In genomic region chr5:115732176-115732848, GRCm38 (mm10) we compare ENCODE assay signal across 8 mouse cellular contexts. TPM values are rescaled to one million over a fixed set of nuclear protein-coding genes. Genes with fewer than 3 reads are reported as not detected.
DNase-seq lines count a peak whose midpoint lies in the region; ATAC-seq and TF ChIP-seq lines count a peak whose summit lies in the region.

No protein-coding gene starts in this region.

- H3K36me3 ChIP-seq in heart, embryonic 13.5 days = no peaks in the 10 kb centered on the region
- H3K36me3 ChIP-seq in liver, embryonic 11.5 days (ENCODE audit: control insufficient read depth, insufficient read depth, low read length) = no peaks in the 10 kb centered on the region
- H3K36me3 ChIP-seq in stomach, embryonic 14.5 days (ENCODE audit: control insufficient read depth, insufficient read depth, low read length) = no peaks in the 10 kb centered on the region

- no peaks in the 10 kb centered on the region for H3K9me3 ChIP-seq in heart, embryonic 13.5 days
- no peaks in the 10 kb centered on the region for H3K9me3 ChIP-seq in liver, embryonic 11.5 days (ENCODE audit: control insufficient read depth, low read length)
- no peaks in the 10 kb centered on the region for H3K9me3 ChIP-seq in stomach, embryonic 14.5 days (ENCODE audit: control insufficient read depth, low read depth, low read length)

- H3K9ac ChIP-seq in heart, embryonic 13.5 days = peak overlapping the region; percentile 63
- H3K9ac ChIP-seq in liver, embryonic 11.5 days (ENCODE audit: low read depth, low read length) = peak overlapping the region; percentile 20; the same call in 1 of the 2 replicates
- H3K9ac ChIP-seq in stomach, embryonic 14.5 days (replicated peaks; ENCODE audit: low read depth, low read length) = no peak overlapping the region

- H3K27ac ChIP-seq in embryonic fibroblast, embryonic 13.5 days (ENCODE audit: insufficient read depth, low read length) = no peak overlapping the region
- no peak overlapping the region for H3K27ac ChIP-seq in heart, embryonic 13.5 days (replicated peaks)
- H3K27ac ChIP-seq in liver, embryonic 11.5 days (ENCODE audit: low read depth, low read length) = peak overlapping the region; percentile 52; the same call in 1 of the 2 replicates
- peak overlapping the region; percentile 44; the same call in 1 of the 2 replicates for H3K27ac ChIP-seq in stomach, embryonic 14.5 days (ENCODE audit: low read length)

- H3K4me2 ChIP-seq in heart, embryonic 13.5 days = peak overlapping the region; percentile 99
- H3K4me2 ChIP-seq in liver, embryonic 11.5 days = peak overlapping the region; percentile 99
- H3K4me2 ChIP-seq in stomach, embryonic 14.5 days (replicated peaks; ENCODE audit: low read depth, low read length) = peak overlapping the region; percentile 99

- TF ChIP-seq CTCF in embryonic fibroblast, embryonic 13.5 days (IDR thresholded peaks at IDR 0.05; ENCODE audit: borderline replicate concordance, insufficient read depth, low read length) = no peak

- H3K4me1 ChIP-seq in embryonic fibroblast, embryonic 13.5 days (ENCODE audit: control insufficient read depth, insufficient read depth, low read length) = no peaks in the 10 kb centered on the region
- H3K4me1 ChIP-seq in heart, embryonic 13.5 days = peaks cover 15% of the 10 kb centered on the region
- H3K4me1 ChIP-seq in liver, embryonic 11.5 days (replicated peaks; ENCODE audit: control insufficient read depth, insufficient read depth, low read length) = peaks cover 15% of the 10 kb centered on the region; the same call in 1 of the 2 replicates
- H3K4me1 ChIP-seq in stomach, embryonic 14.5 days (ENCODE audit: control insufficient read depth, insufficient read depth, low read length) = peaks cover 5% of the 10 kb centered on the region; the same call in 1 of the 2 replicates

- H3K27me3 ChIP-seq in heart, embryonic 13.5 days (replicated peaks) = peaks cover 45% of the 10 kb centered on the region
- peaks cover 44% of the 10 kb centered on the region for H3K27me3 ChIP-seq in liver, embryonic 11.5 days (replicated peaks; ENCODE audit: control insufficient read depth, insufficient read depth, low read length)
- peaks cover 7% of the 10 kb centered on the region for H3K27me3 ChIP-seq in stomach, embryonic 14.5 days (ENCODE audit: control insufficient read depth, insufficient read depth, low read length)

- no peak for TF ChIP-seq POLR2A in embryonic fibroblast, embryonic 13.5 days (IDR thresholded peaks at IDR 0.05; ENCODE audit: low read depth, low read length)

- peak overlapping the region; percentile 36 for H3K4me3 ChIP-seq in embryonic fibroblast, embryonic 13.5 days (ENCODE audit: insufficient read depth, low read length)
- H3K4me3 ChIP-seq in heart, embryonic 13.5 days = peak overlapping the region; percentile 69
- H3K4me3 ChIP-seq in liver, embryonic 11.5 days (ENCODE audit: low read depth, low read length) = peak overlapping the region; percentile 69
- H3K4me3 ChIP-seq in stomach, embryonic 14.5 days (ENCODE audit: low read depth, low read length) = peak overlapping the region; percentile 54

- ATAC-seq in heart, embryonic 13.5 days (ENCODE audit: extremely low read depth, insufficient number of reproducible peaks, low FRiP score, low TSS enrichment) = peak; percentile 68
- ATAC-seq in liver, embryonic 11.5 days (replicated peaks; ENCODE audit: low FRiP score) = peak; percentile 91
- ATAC-seq in stomach, embryonic 14.5 days (ENCODE audit: insufficient number of reproducible peaks, insufficient read depth, low FRiP score, low read depth) = peak; percentile 92

- DNase-seq in A20 (ENCODE audit: low read depth, low spot score) = peak; percentile 97
- DNase-seq in brain, adult 2 months (ENCODE audit: low read depth, low spot score) = peak; percentile 98
- DNase-seq in kidney, postnatal 10 days = peak; percentile 95
- peak; percentile 94 for DNase-seq in liver, embryonic 11.5 days (ENCODE audit: low spot score)
- peak; percentile 78 to 92 for DNase-seq in natural killer cell, adult 2 months (ENCODE audit: low spot score in 2 of 2)

- 0% methylated on average over 76 of the region's 91 CpGs for WGBS in heart, embryonic 13.5 days
- under 1% methylated on average over 74 of the region's 91 CpGs for WGBS in liver, embryonic 11.5 days
- under 1% methylated on average over 75 of the region's 91 CpGs for WGBS in stomach, embryonic 14.5 days

RNA-seq across cellular contexts. Expression of gene Bicdl1, which starts 0.9 kb away (rescaled TPM):
- polyA plus RNA-seq in embryonic fibroblast, embryonic 13.5 days (2011; ENCODE audit: insufficient read length, low read depth, missing spikeins) = 5.5 and 5.7 TPM in 2 replicates
- 7.7 and 7.8 TPM in 2 replicates for polyA plus RNA-seq in heart, embryonic 13.5 days (2015; fragmentation: Nextera tagmentation; extraction: Ambion mirVana)
- 4.9 and 6.2 TPM in 2 replicates for polyA plus RNA-seq in liver, embryonic 11.5 days (2014; fragmentation: Nextera tagmentation; extraction: Ambion mirVana)
- 10.4 and 11.6 TPM in 2 replicates for polyA plus RNA-seq in stomach, embryonic 14.5 days (2014; fragmentation: Nextera tagmentation; extraction: Ambion mirVana)

Comparison
In these comparisons a context has a peak if more than half of its experiments do, and no peak if none do; other contexts are left out.
1. H3K27ac ChIP-seq: peak in liver, embryonic 11.5 days (single experiment) and stomach, embryonic 14.5 days (single experiment); none in embryonic fibroblast, embryonic 13.5 days (single experiment) and heart, embryonic 13.5 days (single experiment).
2. Peak in every context shown above with its lines, with median percentiles within 50 percentile points of each other: DNase-seq, H3K4me3 ChIP-seq, ATAC-seq and H3K4me2 ChIP-seq.